Mouse (Mus musculus) liver, embryonic 14.5 days (tissue): Measurements from ENCODE around the gene Atg2a.

Source experiments
- CTCF ChIP-seq: IDR thresholded peaks from 2 replicates; pipeline ENCODE4 v1.5.1; 2016; ENCODE audit warnings: antibody characterized with exemption, low read depth, control low read depth
- EP300 ChIP-seq: IDR thresholded peaks from 2 replicates; pipeline ENCODE4 v1.6.1; 2016; ENCODE audit warnings: antibody characterized with exemption, low read depth

DNA sequence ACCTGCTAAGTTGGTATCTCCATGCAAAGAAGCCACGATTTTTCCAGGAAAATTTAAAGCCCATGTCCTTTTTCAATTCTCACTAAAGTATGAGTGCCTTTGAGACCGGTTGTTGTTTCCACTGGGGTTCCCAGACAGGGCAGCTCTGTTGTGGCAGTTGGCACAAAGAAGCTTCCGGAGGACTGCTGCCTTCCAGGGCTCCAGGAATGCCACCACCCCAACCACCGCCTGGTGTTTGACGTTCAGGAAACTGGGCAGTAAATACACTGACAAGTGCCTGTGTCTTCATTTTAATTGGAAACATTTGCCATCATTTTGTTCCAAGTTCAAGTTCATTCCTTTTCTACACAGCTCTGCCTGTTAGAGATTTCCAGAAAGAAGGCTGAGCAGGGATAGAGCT is 34.8 kb upstream of the Atg2a start:
- TF ChIP-seq CTCF = no peak
- TF ChIP-seq EP300 = no peak
